Mouse (Mus musculus) small intestine, adult 2 months (tissue): ENCODE measurements around the gene RPS10-NUDT3.

Experiments used
- CTCF ChIP-seq: fragments of 200-500 bp; IDR thresholded peaks from 2 replicates; pipeline ENCODE4 v1.5.1; 2012; ENCODE audit warnings: low read depth, mild to moderate bottlenecking, control low read depth, inconsistent platforms, low read length, moderate library complexity, mixed read lengths; ENCODE audit not compliant: insufficient replicate concordance, insufficient read length; ENCODE audit errors: extremely low read depth
- POLR2A ChIP-seq: fragments of 200-500 bp; IDR thresholded peaks from 2 replicates; pipeline ENCODE4 v1.6.1; 2012; ENCODE audit warnings: low read depth, mild to moderate bottlenecking, control low read depth, inconsistent platforms, low read length, moderate library complexity

- no peak for TF ChIP-seq CTCF
- TF ChIP-seq POLR2A, result no peak
Measured at GRCm38 (mm10) chr17:27657123-27657522, 22.1 kb upstream of the RPS10-NUDT3 start.
